Mouse (Mus musculus) liver, adult 2 months (tissue): ENCODE results near the gene 4930402H24Rik. TPM values are rescaled to one million over a fixed set of nuclear protein-coding genes. Genes with fewer than 3 reads are reported as not detected.

ENCODE experiments used
- DNase-seq: peaks from one replicate; pipeline ENCODE4 v3.0.0-alpha.2; 2011; ENCODE audit warnings: low read depth, low spot score; ENCODE audit errors: extremely low read depth
- H3K27ac ChIP-seq: fragments of 200-500 bp; replicated peaks from 2 replicates; pipeline ENCODE4 v1.5.1; 2012; ENCODE audit warnings: low read depth, mild to moderate bottlenecking, control low read depth, inconsistent platforms, low read length; ENCODE audit not compliant: insufficient read depth
- H3K27me3 ChIP-seq: fragments of 200-500 bp; 2 replicates; pipeline ENCODE4 v1.6.1; 2012; ENCODE audit warnings: mild to moderate bottlenecking, moderate library complexity, low read length, inconsistent platforms; ENCODE audit not compliant: control insufficient read depth, insufficient read depth
- H3K36me3 ChIP-seq: fragments of 200-500 bp; 2 replicates; pipeline ENCODE4 v1.6.1; 2012; ENCODE audit warnings: low read length, inconsistent platforms; ENCODE audit not compliant: control insufficient read depth, insufficient read depth
- H3K4me1 ChIP-seq: fragments of 200-500 bp; 2 replicates; pipeline ENCODE4 v1.6.1; 2011; ENCODE audit warnings: low read length; ENCODE audit not compliant: control insufficient read depth, insufficient read depth
- H3K4me3 ChIP-seq: fragments of 200-500 bp; 2 replicates; pipeline ENCODE4 v1.5.1; 2011; ENCODE audit warnings: low read depth, mild to moderate bottlenecking, control low read depth, low read length, moderate library complexity; ENCODE audit not compliant: insufficient read depth
- H3K79me2 ChIP-seq: fragments of 200-500 bp; 2 replicates; pipeline ENCODE4 v1.6.1; 2012; ENCODE audit warnings: inconsistent platforms, mild to moderate bottlenecking, low read length, moderate library complexity; ENCODE audit not compliant: control insufficient read depth, insufficient read depth
- H3K9ac ChIP-seq: fragments of 200-500 bp; 2 replicates; pipeline ENCODE4 v1.6.1; 2012; ENCODE audit warnings: low read depth, mild to moderate bottlenecking, control low read depth, inconsistent platforms, low read length
- CTCF ChIP-seq: fragments of 200-500 bp; IDR thresholded peaks from 2 replicates; pipeline ENCODE4 v1.5.1; 2011; ENCODE audit warnings: low read depth, low read length, control low read depth
- POLR2A ChIP-seq: fragments of 200-500 bp; IDR thresholded peaks from 2 replicates; pipeline ENCODE4 v1.6.1; 2011; ENCODE audit warnings: low read length, control low read depth; ENCODE audit not compliant: insufficient read depth; ENCODE audit errors: extremely low read depth
- WGBS: fragments of 180-500 bp; shearing (Covaris S2); methylation state at CpG from one replicate; pipeline ENCODE4 v1.1.7; 2018; 5-methylcytosine and 5-hydroxymethylcytosine counted together
- polyA plus RNA-seq: library from polyadenylated mRNA; depleted of rRNA; stranded (reverse); fragments of >200 nt; gene quantifications from 2 replicates; pipeline ENCODE4 v1.2.3, GENCODE M21; 2012; rRNA removed
- total RNA-seq: library from RNA; depleted of rRNA; stranded (reverse); fragments of >200 nt; gene quantifications from 2 replicates; pipeline ENCODE4 v1.2.3, GENCODE M21; 2014; rRNA removed

Gene 4930402H24Rik
- total and polyA plus RNA-seq, 2 experiments = 14.8 to 18.2 TPM

GRCm38 (mm10) chr2:130657541-130657940 lies 248.7 kb downstream of the 4930402H24Rik start:
- Histone ChIP-seq H3K27ac (no peak overlapping the region), H3K27me3 (no peaks in the 10 kb centered on the region), H3K4me1 (no peaks in the 10 kb centered on the region), H3K9ac (no peak overlapping the region), H3K4me3 (no peak overlapping the region), H3K36me3 (peaks cover 46% of the 10 kb centered on the region), H3K79me2 (no peaks in the 10 kb centered on the region)
- TF ChIP-seq POLR2A (no peak), CTCF (no peak)
- DNase-seq = no peak
- WGBS = 90% methylated on average over 6 of the region's 6 CpGs

DNA sequence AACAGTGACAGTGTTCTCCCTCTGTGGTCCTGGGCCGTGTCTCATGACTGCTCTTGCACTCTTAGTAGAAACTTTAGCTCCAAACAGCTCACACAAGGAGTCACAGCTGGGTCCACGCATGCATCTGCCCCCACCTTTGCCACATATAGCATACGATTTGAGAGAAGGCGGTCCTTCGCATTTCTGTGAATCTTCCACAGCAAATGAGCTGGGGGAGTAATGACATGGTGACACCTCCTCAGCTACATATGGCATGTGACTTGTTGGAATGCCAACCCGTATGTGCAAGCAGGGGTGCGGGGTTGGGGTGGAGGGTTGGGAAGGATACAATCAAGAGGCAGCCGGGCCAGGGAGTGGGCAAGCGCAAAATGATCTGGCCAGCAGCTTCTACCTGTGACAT lies 249.7 kb downstream of the 4930402H24Rik start:
- Histone ChIP-seq H3K9ac (no peak overlapping the region), H3K36me3 (peaks cover 45% of the 10 kb centered on the region), H3K27ac (no peak overlapping the region)

More for the DNA sequence above, 249.7 kb downstream of the 4930402H24Rik start:
- Histone ChIP-seq H3K79me2 (no peaks in the 10 kb centered on the region), H3K4me1 (no peaks in the 10 kb centered on the region), H3K27me3 (no peaks in the 10 kb centered on the region), H3K4me3 (no peak overlapping the region)
- TF ChIP-seq POLR2A (no peak), CTCF (no peak)
- 94% methylated on average over 9 of the region's 9 CpGs for WGBS
- DNase-seq = no peak

Other genes starting within 250 kb of the 4930402H24Rik start
- 67.1 and 86.0 TPM in 2 replicates for gene Ddrgk1, start 241.7 kb downstream of the 4930402H24Rik start, total RNA-seq
- 138 and 165 TPM in 2 replicates for gene Ddrgk1, start 241.7 kb downstream of the 4930402H24Rik start, polyA plus RNA-seq
- gene Itpa, start 238.8 kb downstream of the 4930402H24Rik start, total RNA-seq = 30.9 and 33.8 TPM in 2 replicates
- 22.3 and 24.1 TPM in 2 replicates for gene Itpa, start 238.8 kb downstream of the 4930402H24Rik start, polyA plus RNA-seq
- not detected in 2 replicates for gene Slc4a11, start 208.9 kb downstream of the 4930402H24Rik start, total RNA-seq
- gene Slc4a11, start 208.9 kb downstream of the 4930402H24Rik start, polyA plus RNA-seq = 0.34 and 0.36 TPM in 2 replicates
- gene Atrn, start 89 bp upstream of the 4930402H24Rik start, total RNA-seq = 27.2 and 32.6 TPM in 2 replicates
- 13.5 and 16.6 TPM in 2 replicates for gene Atrn, start 89 bp upstream of the 4930402H24Rik start, polyA plus RNA-seq
- gene Gfra4, start 136.7 kb upstream of the 4930402H24Rik start, total RNA-seq = not detected in 2 replicates
- gene Gfra4, start 136.7 kb upstream of the 4930402H24Rik start, polyA plus RNA-seq = 0.07 and 0.17 TPM in 2 replicates
- 0.28 and 0.67 TPM in 2 replicates for gene Adam33, start 157.4 kb upstream of the 4930402H24Rik start, total RNA-seq
- 1.1 and 1.7 TPM in 2 replicates for gene Adam33, start 157.4 kb upstream of the 4930402H24Rik start, polyA plus RNA-seq
- gene Siglec1, start 180.4 kb upstream of the 4930402H24Rik start, total RNA-seq = 4.5 and 5.6 TPM in 2 replicates
- 3.2 and 9.9 TPM in 2 replicates for gene Siglec1, start 180.4 kb upstream of the 4930402H24Rik start, polyA plus RNA-seq
- 0.87 and 1.0 TPM in 2 replicates for gene Hspa12b, start 220.9 kb upstream of the 4930402H24Rik start, total RNA-seq
- 0.67 and 1.1 TPM in 2 replicates for gene Hspa12b, start 220.9 kb upstream of the 4930402H24Rik start, polyA plus RNA-seq
- gene Gm11037, start 227.1 kb upstream of the 4930402H24Rik start, total RNA-seq = not detected in 2 replicates
- gene Gm11037, start 227.1 kb upstream of the 4930402H24Rik start, polyA plus RNA-seq = not detected in 2 replicates